Mouse (Mus musculus) kidney, postnatal 0 days (tissue): ENCODE measurements at regions not wholly inside any gene's neighbourhood (a gene's known extent, or its start where the extent isn't known, plus 50 kb on each side); places are given as distances from the start of the nearest gene placed in this dataset.
A peak's percentile ranks its signal among the peaks of the same experiment; 100 is the strongest.

Experiments
- ATAC-seq: fragments of 200-750 bp; cut with Nextera tagmentation; replicated peaks from 2 replicates; pipeline ENCODE4 v1.8.0; 2017; ENCODE audit warnings: low read depth, moderate number of reproducible peaks, moderate TSS enrichment, moderate library complexity; ENCODE audit not compliant: low FRiP score
- DNase-seq: peaks from one replicate; pipeline ENCODE4 v3.0.0-alpha.2; 2016; ENCODE audit warnings: low spot score
- H3K27ac ChIP-seq: fragments of 300-500 bp; sonication (generic); 2 replicates; pipeline ENCODE4 v1.5.1; 2014; ENCODE audit warnings: mild to moderate bottlenecking
- H3K27me3 ChIP-seq: fragments of 300-500 bp; sonication (generic); 2 replicates; pipeline ENCODE4 v1.6.1; 2014; ENCODE audit warnings: low read length, mixed read lengths; ENCODE audit not compliant: insufficient read depth
- H3K36me3 ChIP-seq: fragments of 300-500 bp; sonication (generic); 2 replicates; pipeline ENCODE4 v1.6.1; 2014; ENCODE audit warnings: low read length, mixed read lengths; ENCODE audit not compliant: insufficient read depth
- H3K4me1 ChIP-seq: fragments of 300-500 bp; sonication (generic); replicated peaks from 2 replicates; pipeline ENCODE4 v1.6.1; 2014; ENCODE audit warnings: antibody characterized with exemption, low read length, mixed read lengths; ENCODE audit not compliant: insufficient read depth
- H3K4me2 ChIP-seq: fragments of 300-500 bp; sonication (generic); 2 replicates; pipeline ENCODE4 v1.6.1; 2014; ENCODE audit warnings: mild to moderate bottlenecking, low read length, moderate library complexity, mixed read lengths
- H3K4me3 ChIP-seq: fragments of 300-500 bp; sonication (generic); replicated peaks from 2 replicates; pipeline ENCODE4 v1.5.1; 2014; ENCODE audit warnings: low read depth, low read length
- H3K9ac ChIP-seq: fragments of 300-500 bp; sonication (generic); 2 replicates; pipeline ENCODE4 v1.6.1; 2014; ENCODE audit warnings: low read depth, low read length
- H3K9me3 ChIP-seq: fragments of 300-500 bp; sonication (generic); replicated peaks from 2 replicates; pipeline ENCODE4 v1.6.1; 2016; ENCODE audit warnings: low read length, inconsistent platforms, mixed read lengths
- CTCF ChIP-seq: IDR thresholded peaks from 2 replicates; pipeline ENCODE4 v1.5.1; 2016; ENCODE audit warnings: antibody characterized with exemption, low read depth, mild to moderate bottlenecking, moderate library complexity
- WGBS: fragments of 180-500 bp; shearing (Covaris S2); extraction: QIAGEN DNeasy Blood & Tissue Kit; methylation state at CpG from one replicate; pipeline ENCODE4 v1.1.7; 2014; 5-methylcytosine and 5-hydroxymethylcytosine counted together

GRCm38 (mm10) chr6:122394160-122394559 lies 53.8 kb upstream of the Phc1 start:
- ATAC-seq = no peak
- H3K9ac ChIP-seq = no peak overlapping the region
- no peaks in the 10 kb centered on the region for H3K27me3 ChIP-seq
- no peaks in the 10 kb centered on the region for H3K36me3 ChIP-seq
- no peak overlapping the region for H3K4me3 ChIP-seq
- 84% methylated on average over 5 of the region's 5 CpGs for WGBS
- TF ChIP-seq CTCF = no peak
- H3K4me2 ChIP-seq = no peak overlapping the region
- no peaks in the 10 kb centered on the region for H3K4me1 ChIP-seq
- no peaks in the 10 kb centered on the region for H3K9me3 ChIP-seq
- no peak for DNase-seq
- H3K27ac ChIP-seq = no peak overlapping the region

- H3K4me2 ChIP-seq = no peak overlapping the region
- TF ChIP-seq CTCF = no peak
- no peaks in the 10 kb centered on the region for H3K27me3 ChIP-seq
- H3K36me3 ChIP-seq = no peaks in the 10 kb centered on the region
- H3K4me1 ChIP-seq = no peaks in the 10 kb centered on the region
- WGBS = 53% methylated on average over 19 of the region's 19 CpGs
- ATAC-seq = no peak
- no peaks in the 10 kb centered on the region for H3K9me3 ChIP-seq
- no peak overlapping the region for H3K4me3 ChIP-seq
- no peak overlapping the region for H3K27ac ChIP-seq
- DNase-seq = no peak
- no peak overlapping the region for H3K9ac ChIP-seq
These were observed 53.0 kb upstream of the Phc1 start for GRCm38 (mm10) chr6:122393231-122393881.

- peak; percentile 97 for TF ChIP-seq CTCF
- peak overlapping the region; percentile 21; the same call in 1 of the 2 replicates for H3K4me2 ChIP-seq
- 40% methylated on average over 29 of the region's 29 CpGs for WGBS
- no peaks in the 10 kb centered on the region for H3K9me3 ChIP-seq
- DNase-seq = peak; percentile 88
- no peaks in the 10 kb centered on the region for H3K4me1 ChIP-seq
- no peak overlapping the region for H3K27ac ChIP-seq
- no peak overlapping the region for H3K4me3 ChIP-seq
- peak; percentile 77 for ATAC-seq
- H3K9ac ChIP-seq = no peak overlapping the region
- H3K27me3 ChIP-seq = no peaks in the 10 kb centered on the region
- no peaks in the 10 kb centered on the region for H3K36me3 ChIP-seq
These were observed 51.6 kb upstream of the Phc1 start for GRCm38 (mm10) chr6:122391725-122392667.

DNA sequence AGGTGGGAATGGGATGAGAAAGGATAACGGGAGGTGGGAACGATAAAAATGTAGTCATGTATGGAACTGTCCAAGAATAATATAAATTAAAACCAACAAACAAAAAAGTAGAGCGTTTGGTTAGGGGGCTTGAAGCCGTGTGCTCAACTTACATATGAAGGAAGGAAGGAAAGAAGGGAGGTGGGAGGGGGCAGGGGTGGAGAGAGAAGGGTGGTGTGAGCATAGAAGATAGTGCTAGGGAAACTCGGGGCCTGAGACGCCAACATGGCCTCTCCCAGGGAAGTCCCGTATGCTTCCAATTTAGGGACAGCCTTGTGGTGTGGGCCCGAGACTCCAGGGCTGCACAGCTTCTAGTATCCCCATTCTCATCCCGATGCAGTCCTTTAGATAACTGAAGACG lies 50.8 kb upstream of the Phc1 start:
- 80% methylated on average over 10 of the region's 10 CpGs for WGBS
- Histone ChIP-seq H3K36me3 (no peaks in the 10 kb centered on the region), H3K4me2 (no peak overlapping the region), H3K4me1 (no peaks in the 10 kb centered on the region), H3K27ac (no peak overlapping the region), H3K27me3 (no peaks in the 10 kb centered on the region), H3K9ac (no peak overlapping the region), H3K4me3 (no peak overlapping the region), H3K9me3 (no peaks in the 10 kb centered on the region)
- ATAC-seq = no peak
- no peak for TF ChIP-seq CTCF
- DNase-seq = no peak

DNA sequence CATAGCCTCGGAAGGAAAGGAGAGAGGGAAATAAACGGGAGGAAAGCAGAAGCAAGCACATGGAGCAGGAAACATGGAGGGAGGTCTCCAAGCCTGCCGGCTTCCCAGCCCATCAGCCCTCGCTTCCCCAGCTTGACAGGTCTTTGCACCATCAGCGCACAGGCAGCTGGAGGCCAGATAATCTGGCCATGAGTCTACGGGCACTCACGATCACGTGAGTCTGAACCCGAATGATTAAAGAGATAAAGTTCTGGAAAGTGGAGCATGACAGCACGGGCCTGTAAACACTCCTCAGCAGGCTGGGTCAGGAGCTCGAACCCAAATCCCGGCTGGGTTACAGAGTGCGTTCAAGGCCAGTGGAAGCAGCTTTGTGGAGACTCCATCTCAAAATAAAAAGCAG lies 50.4 kb upstream of the Phc1 start:
- Histone ChIP-seq H3K4me2 (no peak overlapping the region), H3K27me3 (no peaks in the 10 kb centered on the region), H3K9me3 (no peaks in the 10 kb centered on the region), H3K27ac (no peak overlapping the region), H3K9ac (no peak overlapping the region), H3K4me3 (no peak overlapping the region), H3K4me1 (no peaks in the 10 kb centered on the region), H3K36me3 (no peaks in the 10 kb centered on the region)
- TF ChIP-seq CTCF = no peak
- DNase-seq (no peak), ATAC-seq (no peak)
- 67% methylated on average over 13 of the region's 13 CpGs for WGBS
